Mouse (Mus musculus) embryonic facial prominence, embryonic 12.5 days (tissue): ENCODE results near the gene Gm10842. TPM values are rescaled to one million over a fixed set of nuclear protein-coding genes. Genes with fewer than 3 reads are reported as not detected.
"Not testable (repeated sequence)": the region's sequence is repeated elsewhere in the genome, so short reads cannot be mapped to it uniquely, and the experiment has no call there.

ENCODE experiments used
- ATAC-seq: fragments of 200-750 bp; cut with Nextera tagmentation; 2 replicates; pipeline ENCODE4 v1.8.0; 2017; ENCODE audit not compliant: insufficient number of reproducible peaks, insufficient read depth, low FRiP score, low TSS enrichment
- H3K27ac ChIP-seq: fragments of 300-500 bp; sonication (generic); 2 replicates; pipeline ENCODE4 v1.5.1; 2016; ENCODE audit warnings: mild to moderate bottlenecking
- H3K27me3 ChIP-seq: fragments of 300-500 bp; sonication (generic); 2 replicates; pipeline ENCODE4 v1.6.1; 2016; ENCODE audit warnings: mild to moderate bottlenecking, moderate library complexity
- H3K36me3 ChIP-seq: fragments of 300-500 bp; sonication (generic); 2 replicates; pipeline ENCODE4 v1.6.1; 2016; ENCODE audit warnings: mild to moderate bottlenecking
- H3K4me1 ChIP-seq: fragments of 300-500 bp; sonication (generic); 2 replicates; pipeline ENCODE4 v1.6.1; 2016
- H3K4me2 ChIP-seq: fragments of 300-500 bp; sonication (generic); replicated peaks from 2 replicates; pipeline ENCODE4 v1.6.1; 2016; ENCODE audit warnings: mild to moderate bottlenecking, moderate library complexity
- H3K4me3 ChIP-seq: fragments of 300-500 bp; sonication (generic); 2 replicates; pipeline ENCODE4 v1.5.1; 2016; ENCODE audit warnings: mild to moderate bottlenecking
- H3K9ac ChIP-seq: fragments of 300-500 bp; sonication (generic); 2 replicates; pipeline ENCODE4 v1.6.1; 2016; ENCODE audit warnings: mild to moderate bottlenecking, moderate library complexity
- H3K9me3 ChIP-seq: fragments of 300-500 bp; sonication (generic); 2 replicates; pipeline ENCODE4 v1.6.1; 2016; ENCODE audit warnings: mild to moderate bottlenecking, moderate library complexity
- WGBS: fragments of 180-500 bp; shearing (Covaris S2); methylation state at CpG from one replicate; pipeline ENCODE4 v1.1.7; 2016; 5-methylcytosine and 5-hydroxymethylcytosine counted together
- polyA plus RNA-seq: library from polyadenylated mRNA; unstranded; fragments of >200 nt; fragmentation: Nextera tagmentation; extraction: Ambion mirVana; gene quantifications from 2 replicates; pipeline ENCODE4 v1.2.1, GENCODE M21; 2016

Gm10842 gene
- not detected in 2 replicates for polyA plus RNA-seq

- H3K4me2 ChIP-seq, result no peak within 1 kb of the TSS
- H3K4me1 ChIP-seq, result peaks cover 2% of the 10 kb centered on the region; the same call in 1 of the 2 replicates
- no peak within 1 kb of the TSS for H3K4me3 ChIP-seq
- H3K27me3 ChIP-seq, result peaks cover 6% of the 10 kb centered on the region; the same call in 1 of the 2 replicates
- no peaks in the 10 kb centered on the region for H3K9me3 ChIP-seq
- no peak within 1 kb of the TSS for H3K27ac ChIP-seq
- no peak within 1 kb of the TSS for H3K9ac ChIP-seq
- no peaks in the 10 kb centered on the region for H3K36me3 ChIP-seq
- WGBS, result 69% methylated on average over 3 of the region's 3 CpGs
- no peak for ATAC-seq
Measured at GRCm38 (mm10) chr11:105146593-105146992, at the start of gene Gm10842. Gm10842 (plus strand) TSS chr11:105146893.

GRCm38 (mm10) chr11:105112448-105112847, 34.2 kb upstream of the Gm10842 start:
- not testable (repeated sequence) for H3K27me3 ChIP-seq, H3K4me3 ChIP-seq, H3K27ac ChIP-seq, ATAC-seq, H3K9me3 ChIP-seq, H3K36me3 ChIP-seq, H3K9ac ChIP-seq, H3K4me1 ChIP-seq, H3K4me2 ChIP-seq
- WGBS, result 89% methylated on average over 20 of the region's 22 CpGs

DNA sequence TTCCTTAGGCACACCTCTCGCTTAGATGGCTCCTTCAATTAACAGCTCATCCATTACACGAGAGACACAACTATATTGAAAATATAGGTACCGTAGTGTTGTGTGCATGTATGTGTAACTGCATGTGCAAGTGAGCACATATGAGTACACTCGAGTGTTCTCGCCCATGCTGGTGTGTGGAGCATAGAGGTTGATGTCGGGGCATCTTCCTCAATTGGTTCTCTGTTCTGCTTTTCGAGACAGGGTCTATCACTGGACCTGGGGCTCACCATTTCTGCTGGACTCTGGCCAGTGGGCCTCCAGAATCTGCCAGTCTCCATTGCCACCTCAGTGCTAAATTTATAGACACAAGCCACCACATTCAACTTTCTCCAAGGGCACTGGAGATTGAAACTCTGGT, 28.9 kb upstream of the Gm10842 start:
- Histone ChIP-seq H3K4me1 (no peaks in the 10 kb centered on the region), H3K9ac (no peak overlapping the region), H3K4me2 (no peak overlapping the region), H3K9me3 (no peaks in the 10 kb centered on the region), H3K27ac (no peak overlapping the region), H3K27me3 (no peaks in the 10 kb centered on the region), H3K36me3 (no peaks in the 10 kb centered on the region), H3K4me3 (no peak overlapping the region)
- ATAC-seq, result no peak
- 89% methylated on average over 7 of the region's 7 CpGs for WGBS

- no peak overlapping the region for H3K27ac ChIP-seq
- no peaks in the 10 kb centered on the region for H3K9me3 ChIP-seq
- H3K4me1 ChIP-seq, result no peaks in the 10 kb centered on the region
- H3K36me3 ChIP-seq, result no peaks in the 10 kb centered on the region
- H3K27me3 ChIP-seq, result no peaks in the 10 kb centered on the region
- no peak overlapping the region for H3K9ac ChIP-seq
- no peak overlapping the region for H3K4me3 ChIP-seq
- no peak overlapping the region for H3K4me2 ChIP-seq
- WGBS, result 16% methylated on average over 4 of the region's 4 CpGs
- no peak for ATAC-seq
Measured at GRCm38 (mm10) chr11:105120551-105121061, 26.1 kb upstream of the Gm10842 start.

DNA sequence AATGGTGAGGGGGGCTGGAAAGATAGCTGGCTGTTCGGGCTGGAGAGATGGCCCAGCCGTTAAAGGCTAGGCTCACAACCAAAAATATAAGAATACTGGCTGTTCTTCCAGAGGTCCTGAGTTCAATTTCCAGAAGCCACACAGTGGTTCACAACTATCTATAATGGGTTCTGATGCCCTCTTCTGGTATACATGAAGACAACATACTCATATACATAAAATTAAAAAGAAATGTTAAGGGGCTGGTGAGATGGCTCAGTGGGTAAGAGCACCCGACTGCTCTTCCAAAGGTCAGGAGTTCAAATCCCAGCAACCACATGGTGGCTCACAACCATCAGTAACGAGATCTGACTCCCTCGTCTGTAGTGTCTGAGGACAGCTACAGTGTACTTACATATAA, 24.9 kb upstream of the Gm10842 start:
- H3K27ac ChIP-seq, ATAC-seq, H3K36me3 ChIP-seq, H3K27me3 ChIP-seq, H3K4me2 ChIP-seq, H3K9me3 ChIP-seq, H3K4me1 ChIP-seq, H3K9ac ChIP-seq, H3K4me3 ChIP-seq: not testable (repeated sequence)
- WGBS, result 60% methylated on average over 5 of the region's 5 CpGs

DNA sequence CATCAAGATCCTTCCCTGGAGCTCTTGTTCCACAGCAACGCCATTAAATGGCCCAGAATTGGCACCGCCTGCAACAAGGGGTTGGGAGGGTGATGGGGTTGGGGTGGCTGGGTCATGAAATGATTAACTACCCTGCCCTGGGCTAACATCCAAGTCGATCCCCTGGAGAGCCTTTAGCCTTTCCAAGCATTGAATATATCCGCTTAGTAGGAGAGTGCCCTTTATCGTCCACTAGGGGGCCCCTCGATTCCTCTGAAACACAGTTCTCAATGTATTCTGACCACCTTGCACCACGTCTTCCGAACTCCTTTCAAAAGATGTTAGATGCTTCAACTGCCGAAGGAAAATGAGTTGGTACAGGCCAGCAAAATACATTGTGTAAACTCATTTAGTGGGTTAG, 22.7 kb upstream of the Gm10842 start:
- Histone ChIP-seq H3K9ac (no peak overlapping the region), H3K4me3 (no peak overlapping the region), H3K4me2 (no peak overlapping the region), H3K9me3 (no peaks in the 10 kb centered on the region), H3K36me3 (no peaks in the 10 kb centered on the region), H3K27ac (no peak overlapping the region), H3K4me1 (peaks cover 9% of the 10 kb centered on the region), H3K27me3 (no peaks in the 10 kb centered on the region)
- 10% methylated on average over 9 of the region's 9 CpGs for WGBS
- no peak for ATAC-seq

GRCm38 (mm10) chr11:105125735-105126519, 20.8 kb upstream of the Gm10842 start, which contains the start of gene Mettl2:
Mettl2 (plus strand) TSS chr11:105126425.
- Histone ChIP-seq H3K4me3 (peak within 1 kb of the TSS; percentile 72), H3K4me2 (peak within 1 kb of the TSS; percentile 76), H3K36me3 (peaks cover 16% of the 10 kb centered on the region), H3K4me1 (peaks cover 9% of the 10 kb centered on the region), H3K9me3 (no peaks in the 10 kb centered on the region), H3K27me3 (no peaks in the 10 kb centered on the region), H3K9ac (peak within 1 kb of the TSS; percentile 56), H3K27ac (no peak within 1 kb of the TSS)
- ATAC-seq, result peak; percentile 82
- 1% methylated on average over 38 of the region's 38 CpGs for WGBS

DNA sequence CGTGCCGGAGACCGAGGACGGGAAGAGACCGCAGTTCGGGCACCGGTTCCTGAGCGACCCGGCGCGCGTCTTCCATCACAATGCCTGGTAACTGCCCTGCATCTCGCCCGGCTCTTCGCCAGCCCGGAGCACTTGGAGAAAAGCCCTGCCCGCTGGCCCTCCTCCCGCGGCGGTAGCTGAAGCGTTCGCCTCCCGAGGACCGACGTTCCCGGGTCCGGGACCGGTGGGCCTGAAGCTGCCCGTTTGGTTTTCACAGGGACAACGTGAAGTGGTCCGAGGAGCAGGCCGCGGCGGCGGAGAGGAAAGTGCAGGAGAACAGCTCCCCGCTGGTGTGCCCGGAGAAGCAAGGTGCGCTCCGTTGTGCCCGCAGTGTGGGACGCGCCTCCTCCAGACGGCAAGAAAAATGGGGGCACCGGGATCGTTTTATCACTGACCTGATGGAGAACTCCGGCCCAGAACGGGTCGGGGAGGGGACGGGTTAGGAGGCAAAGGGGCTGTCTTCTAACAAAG, 20.1 kb upstream of the Gm10842 start:
- H3K4me3 ChIP-seq, result peak overlapping the region; percentile 72
- no peaks in the 10 kb centered on the region for H3K9me3 ChIP-seq
- H3K27ac ChIP-seq, result no peak overlapping the region
- peaks cover 9% of the 10 kb centered on the region for H3K4me1 ChIP-seq
- peaks cover 21% of the 10 kb centered on the region for H3K36me3 ChIP-seq
- H3K27me3 ChIP-seq, result no peaks in the 10 kb centered on the region
- peak overlapping the region; percentile 56 for H3K9ac ChIP-seq
- H3K4me2 ChIP-seq, result peak overlapping the region; percentile 76
- WGBS, result under 1% methylated on average over 49 of the region's 49 CpGs
- 0 out of 2 replicates have a peak, but pooled peaks have one; percentile 3 for ATAC-seq

- H3K4me2 ChIP-seq, result no peak overlapping the region
- no peak overlapping the region for H3K9ac ChIP-seq
- H3K36me3 ChIP-seq, result peaks cover 92% of the 10 kb centered on the region
- no peaks in the 10 kb centered on the region for H3K9me3 ChIP-seq
- no peak overlapping the region for H3K27ac ChIP-seq
- 95% methylated on average over 7 of the region's 7 CpGs for WGBS
- no peaks in the 10 kb centered on the region for H3K4me1 ChIP-seq
- no peak for ATAC-seq
- no peaks in the 10 kb centered on the region for H3K27me3 ChIP-seq
- H3K4me3 ChIP-seq, result no peak overlapping the region
Measured at GRCm38 (mm10) chr11:105135692-105136091, 11.0 kb upstream of the Gm10842 start.

GRCm38 (mm10) chr11:105137255-105137654, 9.4 kb upstream of the Gm10842 start:
- peaks cover 86% of the 10 kb centered on the region for H3K36me3 ChIP-seq
- not testable (repeated sequence) for H3K9ac ChIP-seq, H3K4me1 ChIP-seq, ATAC-seq, H3K27ac ChIP-seq, H3K4me2 ChIP-seq, H3K9me3 ChIP-seq, H3K4me3 ChIP-seq, H3K27me3 ChIP-seq
- 95% methylated on average over 2 of the region's 2 CpGs for WGBS

GRCm38 (mm10) chr11:105140512-105140911, 6.2 kb upstream of the Gm10842 start:
- H3K4me1 ChIP-seq, ATAC-seq, H3K9me3 ChIP-seq, H3K4me2 ChIP-seq, H3K4me3 ChIP-seq, H3K27ac ChIP-seq, H3K9ac ChIP-seq, H3K27me3 ChIP-seq: not testable (repeated sequence)
- WGBS, result 96% methylated on average over 7 of the region's 8 CpGs
- peaks cover 55% of the 10 kb centered on the region for H3K36me3 ChIP-seq

GRCm38 (mm10) chr11:105141115-105141514, 5.6 kb upstream of the Gm10842 start:
- H3K27ac ChIP-seq, result no peak overlapping the region
- peaks cover 49% of the 10 kb centered on the region for H3K36me3 ChIP-seq
- no peaks in the 10 kb centered on the region for H3K27me3 ChIP-seq
- no peak overlapping the region for H3K4me3 ChIP-seq
- H3K4me1 ChIP-seq, result no peaks in the 10 kb centered on the region
- H3K9me3 ChIP-seq, result no peaks in the 10 kb centered on the region
- ATAC-seq, result no peak
- 90% methylated on average over 5 of the region's 5 CpGs for WGBS
- H3K4me2 ChIP-seq, result no peak overlapping the region
- no peak overlapping the region for H3K9ac ChIP-seq
